Mouse (Mus musculus): ENCODE measurements around the gene Rad54l.

Gene Rad54l

GRCm38 (mm10) chr4:116074145-116074675, 49.3 kb downstream of the Rad54l start:
- in situ Hi-C loops (cut with MboI, MseI) = no loop called here

DNA sequence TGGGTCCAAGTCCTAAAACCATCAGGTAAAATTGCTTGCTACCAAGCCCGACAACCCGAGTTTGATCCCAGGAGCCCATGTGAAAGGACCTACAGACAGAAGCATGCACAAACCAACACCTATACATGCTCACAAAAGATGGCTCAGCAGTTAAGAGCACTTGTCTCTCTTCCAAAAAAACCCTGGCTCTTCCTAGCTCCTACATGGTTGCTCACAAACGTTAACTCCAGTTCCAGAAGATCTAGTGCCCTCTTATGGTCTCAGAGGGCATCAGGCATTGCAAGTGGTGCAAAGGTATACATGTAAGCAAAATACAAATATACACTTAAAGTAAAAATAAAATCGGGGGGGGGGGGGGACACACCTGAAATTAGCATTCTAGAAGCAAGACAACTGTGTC, 50.3 kb downstream of the Rad54l start:
- in situ Hi-C loops (cut with MboI, MseI) = no loop called here

DNA sequence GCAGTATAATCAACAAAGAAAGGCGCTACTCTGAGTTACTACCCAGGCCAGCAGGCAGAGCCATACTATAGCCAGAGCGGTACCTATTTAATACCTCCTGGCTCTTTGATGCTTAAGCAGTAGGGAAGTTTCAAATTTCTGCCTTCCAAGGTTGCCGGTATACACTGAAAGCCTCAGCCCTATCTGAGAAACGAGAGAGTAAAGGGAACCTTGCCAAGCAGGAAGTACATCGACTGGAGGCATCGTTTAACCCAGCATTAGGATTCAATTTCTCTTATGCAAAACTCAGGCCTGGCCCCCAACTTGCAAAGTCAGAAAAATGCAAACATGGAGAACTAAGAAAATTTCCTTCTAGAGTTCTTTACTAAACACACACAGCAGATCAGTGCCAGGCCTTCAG, 53.4 kb downstream of the Rad54l start:
- in situ Hi-C loops (cut with MboI, MseI) = no loop called here

GRCm38 (mm10) chr4:116063855-116064254, 59.6 kb downstream of the Rad54l start:
- in situ Hi-C loops (cut with MboI, MseI) = no loop called here

DNA sequence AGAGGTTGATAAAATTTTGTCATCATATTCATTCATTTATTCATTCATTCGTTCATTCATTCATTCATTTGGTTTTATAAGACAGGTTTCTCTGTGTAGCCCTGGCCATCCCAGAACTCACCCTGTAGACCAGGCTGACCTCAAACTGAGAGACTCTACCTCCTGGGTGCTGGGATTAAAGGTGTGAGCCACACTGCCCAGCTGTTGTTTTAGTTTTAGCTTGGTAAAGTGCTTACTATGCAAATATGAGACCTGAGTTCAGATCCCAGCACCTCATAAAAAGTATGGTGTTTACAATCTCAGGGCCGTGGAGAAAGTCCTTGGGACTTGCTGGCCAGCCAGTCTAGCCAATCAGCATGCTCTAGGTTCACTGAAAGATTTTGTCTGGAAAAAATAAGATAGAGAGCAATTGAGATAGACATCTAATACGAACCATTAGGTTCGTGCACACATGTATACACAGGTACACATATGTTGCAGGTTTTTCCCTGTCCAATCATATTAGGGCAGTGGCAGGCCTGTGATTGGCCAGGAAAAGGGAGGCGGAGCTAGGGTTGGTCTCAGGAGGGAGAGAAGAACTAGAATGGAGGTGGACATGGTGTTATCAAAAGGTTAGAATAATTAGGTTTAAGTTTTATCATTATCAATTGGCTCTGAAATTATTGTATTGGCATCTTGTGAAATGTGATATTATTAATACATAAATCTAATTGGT, 64.3 kb downstream of the Rad54l start:
- in situ Hi-C loops (cut with MboI, MseI) = no loop called here

- in situ Hi-C loops (cut with MboI, MseI) = no loop called here
Observed at GRCm38 (mm10) chr4:116057559-116057958, 65.9 kb downstream of the Rad54l start.

DNA sequence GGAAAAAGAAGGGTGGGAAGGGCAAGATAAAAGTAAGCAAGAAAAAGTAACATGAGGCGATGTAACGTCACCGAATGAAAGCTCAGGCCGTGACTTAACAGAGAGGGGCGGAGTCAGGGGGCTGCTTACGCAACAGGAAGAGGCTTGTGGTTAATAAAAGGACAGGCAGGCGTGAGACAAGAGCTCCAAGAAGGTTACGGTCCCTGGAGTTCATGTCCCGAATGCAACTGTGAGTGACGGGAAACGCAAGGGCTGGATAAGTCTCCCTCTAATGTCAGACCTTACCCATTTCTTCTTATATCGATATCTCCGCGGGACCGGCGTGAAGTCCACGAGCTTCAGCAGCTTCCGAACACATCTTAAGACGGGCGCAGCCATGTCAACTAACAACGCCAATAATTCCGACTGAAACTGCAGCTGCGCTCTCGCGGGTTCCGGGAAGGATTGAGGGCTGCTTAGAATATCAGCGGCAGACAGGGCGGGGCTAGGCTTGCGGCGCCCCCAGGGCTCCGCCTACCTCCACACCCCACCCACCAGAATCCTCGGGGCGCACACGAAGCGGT, 70.0 kb downstream of the Rad54l start, which contains the start of gene Nsun4:
Gene Nsun4, minus strand, starts transcription at position 478 of the 563 bp plus-strand sequence.
- in situ Hi-C loops (cut with MboI, MseI) = loop anchor here (5.0 kb wide), 1 partner anchor 36 kb away; the partner anchor contains the start of gene Faah

- in situ Hi-C loops (cut with MboI, MseI) = loop anchor here (5.0 kb wide), 1 partner anchor 35 kb away; the partner anchor contains the start of gene Faah
Observed at GRCm38 (mm10) chr4:116052526-116053293, 70.8 kb downstream of the Rad54l start.

DNA sequence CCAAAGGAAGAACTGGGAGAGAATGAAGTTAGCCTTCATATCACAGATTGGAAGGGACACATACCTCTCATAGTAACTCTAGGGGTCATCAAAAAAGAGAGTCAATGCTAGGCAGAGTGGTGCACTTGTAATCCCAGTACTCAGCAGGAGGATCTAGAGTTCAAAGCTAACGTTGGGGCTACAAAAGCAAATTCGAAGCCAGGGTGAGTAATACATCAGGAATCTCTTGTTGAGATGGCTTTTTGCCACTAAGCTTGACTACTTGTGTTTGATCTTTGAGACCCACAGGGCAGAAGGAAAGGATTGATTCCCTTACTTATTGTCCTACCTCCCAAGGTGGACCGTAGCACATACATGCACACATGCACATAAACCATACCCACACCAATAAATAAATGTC, 74.3 kb downstream of the Rad54l start:
- in situ Hi-C loops (cut with MboI, MseI) = no loop called here

- in situ Hi-C loops (cut with MboI, MseI) = no loop called here
Observed at GRCm38 (mm10) chr4:116048130-116048920, 75.2 kb downstream of the Rad54l start.

GRCm38 (mm10) chr4:116047681-116048080, 75.8 kb downstream of the Rad54l start:
- in situ Hi-C loops (cut with MboI, MseI) = no loop called here

GRCm38 (mm10) chr4:116046604-116047003, 76.9 kb downstream of the Rad54l start:
- in situ Hi-C loops (cut with MboI, MseI) = no loop called here

Data from T-helper 2 cell (primary cell).